Mouse (Mus musculus) Muller cell, postnatal 12 days (primary cell): ENCODE results near the gene Slc4a4.

Experiments
- DNase-seq: peaks from one replicate; pipeline ENCODE4 v3.0.0-alpha.2; 2015; ENCODE audit errors: inconsistent ontology term

Gene Slc4a4

DNA sequence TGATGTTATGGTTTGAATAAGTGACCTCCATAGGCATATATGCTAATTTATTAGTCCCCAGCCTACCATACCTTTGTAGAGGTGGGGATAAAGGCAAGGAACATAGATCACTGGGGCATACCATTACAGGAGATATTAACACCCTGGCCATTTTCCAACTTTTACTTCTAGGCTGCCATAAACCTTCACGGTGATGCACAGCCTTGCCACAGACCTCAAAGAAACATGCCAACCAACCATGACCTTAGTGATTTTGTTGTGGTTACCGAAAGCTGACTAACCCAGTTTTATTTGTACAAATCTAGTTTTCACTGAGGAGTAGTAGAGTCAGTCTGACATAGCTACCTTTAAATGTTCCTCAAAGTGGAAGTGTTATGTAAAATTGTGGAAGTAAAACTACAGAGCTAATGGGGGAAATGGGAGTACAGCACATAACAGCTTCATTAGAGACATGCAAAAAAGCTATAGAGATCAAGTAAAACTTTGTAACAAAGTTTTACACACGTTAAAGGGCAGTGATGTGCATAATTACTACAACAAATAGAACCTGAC is 393.8 kb downstream of the Slc4a4 start:
- DNase-seq = no peak
